Mouse (Mus musculus): ENCODE measurements around the gene Vps54. TPM values are rescaled to one million over a fixed set of nuclear protein-coding genes. Genes with fewer than 3 reads are reported as not detected.

Gene Vps54
- polyA plus RNA-seq, 1 experiment from 2014 or later = 10.7 TPM

DNA sequence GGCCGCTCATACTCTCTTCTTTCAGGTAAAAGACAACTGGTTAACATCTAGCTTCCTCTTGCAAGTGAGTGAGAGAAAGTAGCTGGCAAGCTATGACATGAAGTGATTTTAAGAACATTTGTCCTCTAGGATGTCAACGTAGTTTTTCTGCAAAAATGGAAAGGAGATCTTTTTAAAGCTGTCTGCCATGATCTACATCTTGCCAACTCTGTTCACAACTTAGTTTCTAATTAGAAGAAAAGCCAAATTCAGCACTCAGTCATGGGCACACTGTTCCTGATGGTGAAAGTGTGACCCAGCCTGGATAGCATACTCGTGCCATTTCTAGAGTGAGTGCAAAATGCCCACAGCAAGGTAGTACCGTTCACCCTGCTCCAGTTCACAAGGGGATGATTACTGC, 100.0 kb downstream of the Vps54 start:
- Histone ChIP-seq H3K4me3 (ENCODE audit: low read length) (no peak overlapping the region), H3K27ac (ENCODE audit: low read length) (no peak overlapping the region), H3K4me2 (ENCODE audit: low read depth, low read length) (no peak overlapping the region), H3K36me3 (ENCODE audit: control insufficient read depth, insufficient read depth, low read length) (0 out of 2 replicates have a peak, but pooled peaks cover 3% of the 10 kb centered on the region), H3K4me1 (replicated peaks; ENCODE audit: control insufficient read depth, insufficient read depth, low read length) (no peaks in the 10 kb centered on the region), H3K9ac (ENCODE audit: low read length) (no peak overlapping the region), H3K9me3 (ENCODE audit: control insufficient read depth, low read length) (no peaks in the 10 kb centered on the region), H3K27me3 (ENCODE audit: control insufficient read depth, insufficient read depth, low read depth, low read length) (no peaks in the 10 kb centered on the region)
- 85% methylated on average over 4 of the region's 4 CpGs for WGBS
- no peak for ATAC-seq (ENCODE audit: low read depth)

DNA sequence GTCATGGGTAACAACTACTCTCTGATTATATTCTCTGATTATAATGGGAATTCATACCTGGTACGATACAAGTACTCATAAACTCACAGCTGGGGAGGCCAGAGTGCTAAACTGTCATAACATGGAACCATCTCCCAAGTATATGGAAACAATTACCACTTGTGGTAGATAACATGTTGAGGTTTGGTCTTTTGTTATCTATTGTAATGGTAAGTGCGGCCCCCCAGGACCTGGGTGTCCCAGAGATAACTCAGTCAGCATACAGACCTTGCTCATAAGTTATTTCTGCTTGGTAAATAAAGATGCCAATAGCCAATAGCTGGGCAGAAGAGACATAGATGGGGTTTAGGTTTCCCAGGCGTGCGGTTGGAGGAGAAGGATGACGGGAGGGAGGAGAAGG, 104.4 kb downstream of the Vps54 start:
- Histone ChIP-seq H3K27ac (ENCODE audit: low read length) (no peak overlapping the region), H3K36me3 (ENCODE audit: control insufficient read depth, insufficient read depth, low read length) (peaks cover 9% of the 10 kb centered on the region; the same call in 1 of the 2 replicates), H3K27me3 (ENCODE audit: control insufficient read depth, insufficient read depth, low read depth, low read length) (no peaks in the 10 kb centered on the region), H3K9me3 (ENCODE audit: control insufficient read depth, low read length) (no peaks in the 10 kb centered on the region), H3K4me2 (ENCODE audit: low read depth, low read length) (no peak overlapping the region), H3K4me1 (replicated peaks; ENCODE audit: control insufficient read depth, insufficient read depth, low read length) (no peaks in the 10 kb centered on the region), H3K9ac (ENCODE audit: low read length) (no peak overlapping the region), H3K4me3 (ENCODE audit: low read length) (no peak overlapping the region)
- 95% methylated on average over 5 of the region's 5 CpGs for WGBS
- no peak for ATAC-seq (ENCODE audit: low read depth)

DNA sequence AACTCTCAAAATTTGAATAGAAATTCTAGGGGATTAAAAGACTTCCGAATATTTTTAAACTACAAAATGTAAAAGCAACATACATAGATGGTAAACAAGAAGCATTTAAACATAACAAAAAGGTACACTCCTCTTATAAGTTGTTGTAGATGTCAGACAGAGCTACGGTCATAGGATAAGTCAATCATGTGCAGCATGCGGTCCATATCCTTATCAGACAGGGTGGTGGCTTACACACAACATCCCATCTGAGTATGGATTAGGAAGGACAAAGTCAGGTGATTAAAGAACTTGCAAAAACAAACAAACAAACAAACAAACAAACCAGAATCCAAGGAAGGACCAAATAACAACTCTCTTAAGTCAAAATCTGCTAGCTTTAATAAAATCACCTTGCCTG, 106.9 kb downstream of the Vps54 start:
- WGBS = 88% methylated on average over 3 of the region's 3 CpGs
- no peak overlapping the region for H3K4me3 ChIP-seq (ENCODE audit: low read length)
- no peaks in the 10 kb centered on the region for H3K9me3 ChIP-seq (ENCODE audit: control insufficient read depth, low read length)
- ATAC-seq (ENCODE audit: low read depth) = no peak
- H3K4me1 ChIP-seq (replicated peaks; ENCODE audit: control insufficient read depth, insufficient read depth, low read length) = no peaks in the 10 kb centered on the region
- H3K27me3 ChIP-seq (ENCODE audit: control insufficient read depth, insufficient read depth, low read depth, low read length) = no peaks in the 10 kb centered on the region
- peaks cover 12% of the 10 kb centered on the region for H3K36me3 ChIP-seq (ENCODE audit: control insufficient read depth, insufficient read depth, low read length)
- H3K4me2 ChIP-seq (ENCODE audit: low read depth, low read length) = no peak overlapping the region
- no peak overlapping the region for H3K27ac ChIP-seq (ENCODE audit: low read length)
- H3K9ac ChIP-seq (ENCODE audit: low read length) = no peak overlapping the region

DNA sequence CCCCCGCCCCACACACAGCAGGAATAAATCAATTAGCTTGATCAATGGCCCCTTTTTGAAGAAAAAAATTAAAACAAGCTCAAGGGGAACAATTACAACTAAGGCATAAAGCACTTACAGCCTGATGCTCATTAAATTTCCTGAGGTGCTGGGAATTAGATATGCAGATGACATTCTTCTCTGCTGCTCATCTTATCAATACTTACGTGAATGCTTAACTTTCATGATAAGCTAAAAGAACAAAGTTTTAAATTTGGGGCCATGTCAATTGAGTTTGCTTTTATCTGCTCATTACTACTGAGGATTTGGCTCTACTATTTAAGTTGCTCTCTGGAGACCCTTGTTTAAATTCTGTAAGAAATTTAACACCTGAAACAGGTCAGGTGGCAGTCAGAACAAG, 109.8 kb downstream of the Vps54 start:
- Histone ChIP-seq H3K4me2 (ENCODE audit: low read depth, low read length) (no peak overlapping the region), H3K27ac (ENCODE audit: low read length) (no peak overlapping the region), H3K27me3 (ENCODE audit: control insufficient read depth, insufficient read depth, low read depth, low read length) (no peaks in the 10 kb centered on the region), H3K9ac (ENCODE audit: low read length) (no peak overlapping the region), H3K9me3 (ENCODE audit: control insufficient read depth, low read length) (no peaks in the 10 kb centered on the region), H3K4me3 (ENCODE audit: low read length) (no peak overlapping the region), H3K4me1 (replicated peaks; ENCODE audit: control insufficient read depth, insufficient read depth, low read length) (no peaks in the 10 kb centered on the region), H3K36me3 (ENCODE audit: control insufficient read depth, insufficient read depth, low read length) (peaks cover 15% of the 10 kb centered on the region)
- no peak for ATAC-seq (ENCODE audit: low read depth)
- WGBS = 95% methylated on average over 2 of the region's 2 CpGs

DNA sequence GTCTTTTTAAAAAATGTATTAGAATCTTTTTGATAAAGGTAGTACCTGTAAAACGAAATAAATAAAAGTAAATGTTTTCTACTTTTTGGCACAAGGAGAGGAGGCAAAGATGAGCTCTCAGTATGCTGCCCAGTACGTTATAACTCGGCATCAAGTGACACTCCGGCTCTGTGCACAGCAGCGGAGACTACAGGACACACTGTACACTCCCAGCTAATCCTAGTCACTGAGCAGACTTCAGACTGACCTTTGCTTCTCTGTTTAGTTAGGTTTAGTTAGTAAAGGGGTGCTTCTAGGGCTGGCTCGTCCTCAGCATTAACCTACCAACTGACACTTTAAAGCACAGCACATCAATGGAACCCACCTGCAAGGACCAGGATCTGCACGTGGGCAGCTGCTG, 112.2 kb downstream of the Vps54 start:
- Histone ChIP-seq H3K4me3 (ENCODE audit: low read length) (no peak overlapping the region), H3K27me3 (ENCODE audit: control insufficient read depth, insufficient read depth, low read depth, low read length) (no peaks in the 10 kb centered on the region), H3K27ac (ENCODE audit: low read length) (no peak overlapping the region), H3K4me2 (ENCODE audit: low read depth, low read length) (no peak overlapping the region), H3K36me3 (ENCODE audit: control insufficient read depth, insufficient read depth, low read length) (peaks cover 11% of the 10 kb centered on the region), H3K9ac (ENCODE audit: low read length) (no peak overlapping the region), H3K4me1 (replicated peaks; ENCODE audit: control insufficient read depth, insufficient read depth, low read length) (no peaks in the 10 kb centered on the region), H3K9me3 (ENCODE audit: control insufficient read depth, low read length) (no peaks in the 10 kb centered on the region)
- WGBS = 84% methylated on average over 7 of the region's 7 CpGs
- no peak for ATAC-seq (ENCODE audit: low read depth)

DNA sequence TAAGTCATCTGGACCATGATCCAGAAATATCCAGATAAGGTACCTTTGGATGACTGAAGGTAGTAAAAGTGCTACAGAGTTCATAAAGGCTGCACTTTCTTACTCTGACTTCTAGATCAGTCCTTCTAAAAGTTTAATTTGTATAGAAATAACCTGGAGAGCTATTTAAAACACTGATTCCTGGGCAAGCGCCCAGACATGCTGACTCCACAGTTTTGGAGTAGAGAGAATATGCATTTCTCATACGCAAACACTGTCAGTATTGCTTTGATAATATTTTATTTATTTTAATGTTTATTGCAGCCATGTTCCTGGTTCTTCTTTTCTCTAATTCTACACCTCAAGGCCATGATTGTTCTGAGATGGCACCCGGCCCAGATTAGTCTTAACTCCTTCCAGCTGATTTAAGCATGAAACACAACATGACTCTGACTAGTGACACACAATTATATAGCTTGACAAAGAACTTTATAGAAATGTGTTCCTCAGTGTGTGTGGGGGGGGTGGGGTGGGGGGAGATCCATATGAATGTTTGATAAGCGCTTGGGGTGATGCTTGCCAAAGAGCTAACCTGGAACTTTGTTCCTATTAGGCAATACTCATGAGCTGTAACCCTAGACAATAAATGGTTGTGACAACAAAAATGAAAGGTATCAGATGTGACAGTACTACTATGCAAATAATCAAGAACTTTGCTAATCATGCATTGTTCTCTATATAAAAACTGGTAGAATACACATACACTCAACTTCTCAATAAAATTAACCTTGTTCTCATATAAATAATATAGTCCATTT, 124.3 kb downstream of the Vps54 start:
- WGBS = 85% methylated on average over 4 of the region's 4 CpGs
- peaks cover 4% of the 10 kb centered on the region for H3K4me1 ChIP-seq (replicated peaks; ENCODE audit: control insufficient read depth, insufficient read depth, low read length)
- H3K4me3 ChIP-seq (ENCODE audit: low read length) = no peak overlapping the region
- H3K4me2 ChIP-seq (ENCODE audit: low read depth, low read length) = no peak overlapping the region
- no peaks in the 10 kb centered on the region for H3K36me3 ChIP-seq (ENCODE audit: control insufficient read depth, insufficient read depth, low read length)
- ATAC-seq (ENCODE audit: low read depth) = no peak
- H3K27me3 ChIP-seq (ENCODE audit: control insufficient read depth, insufficient read depth, low read depth, low read length) = no peaks in the 10 kb centered on the region
- no peak overlapping the region for H3K27ac ChIP-seq (ENCODE audit: low read length)
- H3K9me3 ChIP-seq (ENCODE audit: control insufficient read depth, low read length) = no peaks in the 10 kb centered on the region
- no peak overlapping the region for H3K9ac ChIP-seq (ENCODE audit: low read length)

DNA sequence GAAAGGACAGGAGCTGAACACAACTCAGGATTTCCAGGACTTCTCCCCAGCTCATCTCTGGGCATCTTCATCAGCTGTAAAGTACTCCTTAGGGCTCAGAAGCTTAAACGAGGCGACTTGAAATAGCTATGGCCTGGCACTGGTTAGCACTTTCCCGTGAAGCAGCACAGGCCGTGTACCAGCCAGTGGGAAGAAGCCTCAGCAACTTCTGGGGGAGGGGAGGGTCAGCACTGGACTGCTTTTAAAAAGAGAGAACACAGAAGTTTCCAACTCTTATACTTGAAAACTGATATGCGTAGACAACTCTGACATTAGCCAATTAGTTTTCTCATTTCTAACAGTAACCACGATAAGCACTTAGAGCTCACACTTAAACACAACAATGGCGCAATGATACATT, 129.4 kb downstream of the Vps54 start:
- ATAC-seq (ENCODE audit: low read depth) = no peak
- peak overlapping the region; percentile 47; the same call in 1 of the 2 replicates for H3K9ac ChIP-seq (ENCODE audit: low read length)
- H3K4me1 ChIP-seq (replicated peaks; ENCODE audit: control insufficient read depth, insufficient read depth, low read length) = peaks cover 12% of the 10 kb centered on the region
- H3K27me3 ChIP-seq (ENCODE audit: control insufficient read depth, insufficient read depth, low read depth, low read length) = no peaks in the 10 kb centered on the region
- no peaks in the 10 kb centered on the region for H3K9me3 ChIP-seq (ENCODE audit: control insufficient read depth, low read length)
- H3K36me3 ChIP-seq (ENCODE audit: control insufficient read depth, insufficient read depth, low read length) = no peaks in the 10 kb centered on the region
- peak overlapping the region; percentile 73 for H3K4me2 ChIP-seq (ENCODE audit: low read depth, low read length)
- H3K4me3 ChIP-seq (ENCODE audit: low read length) = peak overlapping the region; percentile 78
- 23% methylated on average over 7 of the region's 7 CpGs for WGBS
- no peak overlapping the region for H3K27ac ChIP-seq (ENCODE audit: low read length)

DNA sequence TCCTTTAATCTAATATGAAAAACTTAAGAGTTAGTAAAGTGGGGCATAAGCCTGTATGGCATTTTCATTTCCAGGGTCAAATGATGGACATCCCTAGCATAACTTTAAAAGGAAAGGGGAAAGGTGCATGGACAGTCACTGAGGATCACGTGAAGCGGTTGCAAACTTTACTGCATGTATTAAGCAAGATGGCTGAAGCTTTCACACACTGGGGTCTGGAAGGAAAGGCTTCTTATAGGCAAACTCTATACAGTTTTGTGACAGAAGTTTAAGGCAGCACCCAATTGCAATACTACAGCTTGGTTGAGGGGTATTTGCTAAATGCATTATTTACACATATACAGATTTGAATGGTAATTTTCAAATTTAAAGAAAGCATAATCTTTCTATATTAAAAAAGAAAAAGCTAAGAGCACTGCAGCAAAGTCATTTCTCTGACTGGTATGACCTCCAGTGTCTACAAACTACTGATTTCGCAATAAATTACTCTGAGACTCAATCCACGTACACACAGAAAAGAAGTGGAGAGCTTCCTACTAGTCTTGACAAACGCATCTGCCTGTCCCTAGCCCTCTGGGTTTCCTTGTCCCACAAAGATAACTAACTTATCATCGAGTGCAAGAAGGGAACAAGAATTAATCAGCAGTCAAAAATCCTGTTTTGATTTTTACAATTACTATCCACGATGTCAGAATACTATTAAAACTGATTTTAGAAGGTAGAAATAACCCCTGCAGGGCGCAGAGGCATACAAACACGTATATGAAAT, 130.4 kb downstream of the Vps54 start:
- H3K9me3 ChIP-seq (ENCODE audit: control insufficient read depth, low read length) = no peaks in the 10 kb centered on the region
- peak overlapping the region; percentile 78 for H3K9ac ChIP-seq (ENCODE audit: low read length)
- H3K27me3 ChIP-seq (ENCODE audit: control insufficient read depth, insufficient read depth, low read depth, low read length) = no peaks in the 10 kb centered on the region
- no peak for ATAC-seq (ENCODE audit: low read depth)
- peak overlapping the region; percentile 99 for H3K27ac ChIP-seq (ENCODE audit: low read length)
- H3K4me1 ChIP-seq (replicated peaks; ENCODE audit: control insufficient read depth, insufficient read depth, low read length) = peaks cover 12% of the 10 kb centered on the region
- peak overlapping the region; percentile 78 for H3K4me3 ChIP-seq (ENCODE audit: low read length)
- peak overlapping the region; percentile 73 for H3K4me2 ChIP-seq (ENCODE audit: low read depth, low read length)
- WGBS = 9% methylated on average over 9 of the region's 9 CpGs
- no peaks in the 10 kb centered on the region for H3K36me3 ChIP-seq (ENCODE audit: control insufficient read depth, insufficient read depth, low read length)

DNA sequence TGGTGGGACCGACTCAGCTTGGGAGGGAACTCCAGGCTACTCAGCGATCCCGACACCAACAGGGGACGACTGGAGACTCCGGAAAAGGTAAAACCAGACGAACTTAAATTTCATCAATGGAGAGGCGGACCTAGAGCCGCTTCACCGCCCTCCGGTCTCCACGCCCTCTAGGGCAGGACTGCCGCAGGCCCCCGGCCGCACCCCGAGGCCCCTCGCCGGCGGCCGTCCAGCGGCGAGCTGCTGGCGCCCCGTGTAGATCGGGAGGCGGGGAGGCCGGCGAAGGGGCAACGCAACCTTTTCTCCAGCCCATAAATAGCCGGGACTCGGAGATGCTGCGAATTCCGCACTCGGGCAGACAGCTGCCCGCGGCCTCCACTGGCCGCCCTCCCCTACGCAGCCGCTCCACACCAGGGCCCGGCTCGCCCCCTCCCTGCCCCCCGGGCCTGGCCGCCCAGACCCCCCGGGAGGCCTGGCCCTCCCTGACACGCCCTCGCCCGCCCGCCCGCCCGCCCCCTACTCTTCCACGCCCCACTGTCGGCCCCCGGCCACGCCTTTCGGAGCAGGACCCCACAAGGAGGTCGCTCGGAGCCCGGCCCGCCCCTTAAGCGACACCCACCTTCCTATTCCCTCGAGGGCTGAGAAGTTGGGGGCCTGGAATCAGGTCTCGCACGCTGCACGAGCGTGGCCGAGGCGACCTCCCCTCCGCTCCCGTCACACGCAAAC, 131.5 kb downstream of the Vps54 start:
- H3K9me3 ChIP-seq (ENCODE audit: control insufficient read depth, low read length) = no peaks in the 10 kb centered on the region
- no peaks in the 10 kb centered on the region for H3K27me3 ChIP-seq (ENCODE audit: control insufficient read depth, insufficient read depth, low read depth, low read length)
- 0% methylated on average over 52 of the region's 69 CpGs for WGBS
- H3K36me3 ChIP-seq (ENCODE audit: control insufficient read depth, insufficient read depth, low read length) = no peaks in the 10 kb centered on the region
- peak; percentile 97 for ATAC-seq (ENCODE audit: low read depth)
- H3K9ac ChIP-seq (ENCODE audit: low read length) = peak overlapping the region; percentile 78
- peak overlapping the region; percentile 78 for H3K4me3 ChIP-seq (ENCODE audit: low read length)
- H3K27ac ChIP-seq (ENCODE audit: low read length) = peak overlapping the region; percentile 99
- peaks cover 12% of the 10 kb centered on the region for H3K4me1 ChIP-seq (replicated peaks; ENCODE audit: control insufficient read depth, insufficient read depth, low read length)
- peak overlapping the region; percentile 73 for H3K4me2 ChIP-seq (ENCODE audit: low read depth, low read length)
